Mouse (Mus musculus) cerebellum, adult 18-20 months (tissue): ENCODE results near the gene Rassf10.

ENCODE experiments used
- DNase-seq, 2 experiments: peaks; one replicate each; pipeline ENCODE4 v3.0.0; 2021

The Rassf10 gene

GRCm38 (mm10) chr7:112966382-112966781 lies 12.6 kb downstream of the Rassf10 start:
- DNase-seq: no peak

- DNase-seq: no peak
Observed at GRCm38 (mm10) chr7:112966786-112967185, 13.0 kb downstream of the Rassf10 start.

GRCm38 (mm10) chr7:112983316-112983715 lies 29.6 kb downstream of the Rassf10 start:
- no peak for DNase-seq

GRCm38 (mm10) chr7:112984704-112985577 lies 31.2 kb downstream of the Rassf10 start:
- no peak for DNase-seq

GRCm38 (mm10) chr7:112985578-112985949 lies 31.8 kb downstream of the Rassf10 start:
- DNase-seq: no peak

GRCm38 (mm10) chr7:112992928-112993327 lies 39.2 kb downstream of the Rassf10 start:
- no peak for DNase-seq

- DNase-seq: no peak
Observed at GRCm38 (mm10) chr7:113003565-113004255, 49.9 kb downstream of the Rassf10 start.

GRCm38 (mm10) chr7:113005726-113006125 lies 52.0 kb downstream of the Rassf10 start:
- DNase-seq: no peak
